Mouse (Mus musculus) duodenum, adult 2 months (tissue): ENCODE measurements around the gene Nxf2. TPM values are rescaled to one million over a fixed set of nuclear protein-coding genes. Genes with fewer than 3 reads are reported as not detected.

ENCODE experiments used
- polyA plus RNA-seq: library from polyadenylated mRNA; depleted of rRNA; stranded (reverse); fragments of >200 nt; gene quantifications from 2 replicates; pipeline ENCODE4 v1.2.3, GENCODE M21; 2012; ENCODE audit warnings: low replicate concordance; rRNA removed

Gene Nxf2
- not detected in 2 replicates for polyA plus RNA-seq

DNA sequence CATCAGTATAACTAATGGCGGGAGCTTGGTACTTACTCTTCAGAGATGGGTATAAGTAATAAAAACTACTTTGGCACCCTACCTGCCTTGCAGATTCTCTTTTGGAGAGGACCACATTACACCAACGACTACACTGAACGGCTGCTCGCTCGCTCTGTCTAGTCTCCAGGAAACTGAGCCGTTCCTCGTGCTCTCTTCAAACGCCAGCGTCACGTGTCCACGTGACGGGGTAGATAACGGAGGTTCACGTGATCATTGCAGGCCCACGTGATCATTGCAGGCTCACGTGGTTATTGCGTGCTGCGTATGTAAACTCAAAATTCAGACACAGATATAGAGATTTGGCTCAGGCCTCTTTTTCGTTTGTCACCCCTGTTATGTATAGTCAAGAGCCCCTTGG lies at the start of gene Nxf2:
TSS of gene Nxf2 (minus strand) at position 209 of the 400 bp plus-strand sequence.

DNA sequence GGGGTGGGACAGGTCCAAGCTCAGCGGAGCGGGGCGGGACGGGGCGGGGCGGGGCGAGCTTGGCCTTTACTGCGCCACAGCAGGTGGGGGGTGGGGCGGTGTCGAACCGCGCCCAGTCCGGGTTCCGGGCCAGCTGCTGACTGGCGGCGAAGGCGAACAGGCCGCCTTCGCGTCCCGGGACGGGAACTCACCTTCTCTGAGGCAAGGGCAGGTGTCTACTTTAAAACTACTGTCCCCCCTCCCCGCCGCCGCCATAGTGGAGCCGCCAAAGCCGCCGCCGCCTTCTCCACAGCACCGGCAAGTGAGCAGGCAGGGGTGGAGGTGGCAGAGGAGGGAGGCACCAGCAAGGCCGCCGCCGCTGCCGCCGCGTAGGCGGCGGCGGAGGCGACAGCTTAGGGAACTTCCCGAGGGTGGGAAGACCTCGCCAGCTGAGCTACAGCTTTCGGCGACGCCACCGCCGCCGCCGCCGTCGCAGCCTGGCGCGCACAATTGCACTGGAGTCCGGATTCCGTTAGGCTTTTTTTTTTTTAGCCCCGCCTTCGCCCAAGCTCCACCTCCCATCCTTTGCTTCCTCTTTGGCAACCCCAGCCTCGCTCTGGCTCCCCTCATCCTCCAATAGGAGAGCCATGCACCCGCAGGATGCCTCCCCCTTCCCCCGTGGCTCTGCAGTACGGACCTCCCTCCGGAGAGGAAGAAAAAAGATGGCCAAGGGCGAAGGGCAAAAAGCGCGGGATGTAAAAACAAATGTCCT lies 44.3 kb upstream of the Nxf2 start, which contains the start of gene Zmat1:
TSS of gene Zmat1 (minus strand) at position 490 of the 751 bp plus-strand sequence.

Other genes with a start within 250 kb of the Nxf2 start
- 0.85 TPM in 1 of 2 replicates, not detected in the other for gene Armcx1, start 246.8 kb downstream of the Nxf2 start, polyA plus RNA-seq
- gene Armcx6, start 213.3 kb downstream of the Nxf2 start, polyA plus RNA-seq = 0.12 and 0.79 TPM in 2 replicates
- gene Armcx3, start 208.2 kb downstream of the Nxf2 start, polyA plus RNA-seq = 0.60 and 1.1 TPM in 2 replicates
- 2.5 and 5.2 TPM in 2 replicates for gene Armcx2, start 155.5 kb downstream of the Nxf2 start, polyA plus RNA-seq
- 0.05 and 0.11 TPM in 2 replicates for gene Zmat1, start 44.5 kb upstream of the Nxf2 start, polyA plus RNA-seq
- not detected in 2 replicates for gene Gm15023, start 212.9 kb upstream of the Nxf2 start, polyA plus RNA-seq
- gene Tceal6, start 245.9 kb upstream of the Nxf2 start, polyA plus RNA-seq = not detected in 2 replicates